Mouse (Mus musculus) MEL (cell line): ENCODE results near the gene Spire2. TPM values are rescaled to one million over a fixed set of nuclear protein-coding genes. Genes with fewer than 3 reads are reported as not detected.

Experiments used
- DNase-seq: peaks from one replicate; pipeline ENCODE4 v3.0.0; 2011; ENCODE audit warnings: low read depth, low spot score
- H3K27ac ChIP-seq: 2 replicates; pipeline ENCODE4 v1.5.1; 2012; ENCODE audit warnings: low read depth, mild to moderate bottlenecking, control low read depth, low read length, moderate library complexity; ENCODE audit not compliant: control insufficient read depth
- H3K27me3 ChIP-seq, 2 experiments: fragments of 150-350 bp in 1 of 2; sonication (generic) in 1 of 2; 2 replicates each; pipeline ENCODE4 v1.6.1; 2012; ENCODE audit warnings: low read length in 2 of 2, mild to moderate bottlenecking in 2 of 2, improper control_type of control experiment in 1 of 2, moderate library complexity in 1 of 2; ENCODE audit not compliant: insufficient read depth in 2 of 2, control insufficient read depth in 1 of 2
- H3K36me3 ChIP-seq, 2 experiments: 2 replicates each; pipeline ENCODE4 v1.6.1; 2012 to 2014; ENCODE audit warnings: low read length in 2 of 2, improper control_type of control experiment in 1 of 2, inconsistent platforms in 1 of 2, mild to moderate bottlenecking in 1 of 2; ENCODE audit not compliant: insufficient read depth in 2 of 2, control insufficient read depth in 1 of 2
- H3K4me1 ChIP-seq, 2 experiments: fragments of 150-350 bp in 1 of 2; sonication (generic) in 1 of 2; 2 replicates each; pipeline ENCODE4 v1.6.1; 2012; ENCODE audit warnings: low read length in 2 of 2, improper control_type of control experiment in 1 of 2, mild to moderate bottlenecking in 1 of 2; ENCODE audit not compliant: insufficient read depth in 2 of 2, control insufficient read depth in 1 of 2
- H3K4me3 ChIP-seq, 2 experiments: fragments of 150-350 bp in 1 of 2; sonication (generic) in 1 of 2; 2 replicates each; pipeline ENCODE4 v1.5.1; 2012; ENCODE audit warnings: low read depth in 2 of 2, low read length in 2 of 2, mild to moderate bottlenecking in 2 of 2, moderate library complexity in 2 of 2, control low read depth in 1 of 2, improper control_type of control experiment in 1 of 2; ENCODE audit not compliant: control insufficient read depth in 1 of 2, insufficient read depth in 1 of 2
- H3K79me2 ChIP-seq: 2 replicates; pipeline ENCODE4 v1.6.1; 2012; ENCODE audit warnings: mild to moderate bottlenecking, low read length, moderate library complexity; ENCODE audit not compliant: control insufficient read depth, poor library complexity, insufficient read depth
- H3K9ac ChIP-seq: 2 replicates; pipeline ENCODE4 v1.6.1; 2012; ENCODE audit warnings: low read depth, mild to moderate bottlenecking, control low read depth, low read length, moderate library complexity; ENCODE audit not compliant: control insufficient read depth, poor library complexity, severe bottlenecking
- H3K9me3 ChIP-seq: fragments of 150-350 bp; sonication (generic); replicated peaks from 2 replicates; pipeline ENCODE4 v1.6.1; 2012; ENCODE audit warnings: mild to moderate bottlenecking, low read length, improper control_type of control experiment, moderate library complexity; ENCODE audit not compliant: insufficient read depth
- BHLHE40 ChIP-seq: IDR thresholded peaks from 2 replicates; pipeline ENCODE4 v1.6.1; 2012; ENCODE audit warnings: low read depth, mild to moderate bottlenecking, inconsistent platforms, low read length, improper control_type of control experiment, borderline replicate concordance
- CHD1 ChIP-seq: IDR thresholded peaks from 2 replicates; pipeline ENCODE4 v1.6.1; 2012; ENCODE audit warnings: low read depth, mild to moderate bottlenecking, inconsistent platforms, low read length, improper control_type of control experiment
- CHD2 ChIP-seq: IDR thresholded peaks from 2 replicates; pipeline ENCODE4 v1.6.1; 2011; ENCODE audit warnings: low read length, improper control_type of control experiment
- CTCF ChIP-seq, 3 experiments: IDR thresholded peaks in 2 of 3; conservative IDR thresholded peaks in 1 of 3; 2 replicates each; pipeline ENCODE4 v1.5.1; 2011 to 2012; ENCODE audit warnings: low read length in 3 of 3, low read depth in 2 of 3, mild to moderate bottlenecking in 2 of 3, improper control_type of control experiment in 1 of 3, inconsistent platforms in 1 of 3, mixed read lengths in 1 of 3, moderate library complexity in 1 of 3; ENCODE audit not compliant: control insufficient read depth in 1 of 3, insufficient read depth in 1 of 3, poor library complexity in 1 of 3, severe bottlenecking in 1 of 3
- E2F4 ChIP-seq: IDR thresholded peaks from 2 replicates; pipeline ENCODE4 v1.6.1; 2011; ENCODE audit warnings: low read depth, low read length, improper control_type of control experiment, borderline replicate concordance
- ELF1 ChIP-seq: IDR thresholded peaks from 2 replicates; pipeline ENCODE4 v1.6.1; 2014; ENCODE audit warnings: low read depth, mild to moderate bottlenecking, inconsistent platforms, low read length, improper control_type of control experiment, moderate library complexity
- EP300 ChIP-seq, 2 experiments: IDR thresholded peaks; 2 replicates each; pipeline ENCODE4 v1.6.1; 2011; ENCODE audit warnings: improper control_type of control experiment in 2 of 2, low read length in 2 of 2, low read depth in 1 of 2, mild to moderate bottlenecking in 1 of 2
- ETS1 ChIP-seq: IDR thresholded peaks from 2 replicates; pipeline ENCODE4 v1.6.1; 2012; ENCODE audit warnings: low read depth, mild to moderate bottlenecking, inconsistent platforms, low read length, improper control_type of control experiment, moderate library complexity
- HCFC1 ChIP-seq: IDR thresholded peaks from 2 replicates; pipeline ENCODE4 v1.6.1; 2012; ENCODE audit warnings: low read depth, mild to moderate bottlenecking, inconsistent platforms, low read length, improper control_type of control experiment, moderate library complexity
- JUND ChIP-seq: IDR thresholded peaks from 2 replicates; pipeline ENCODE4 v1.6.1; 2011; ENCODE audit warnings: low read depth, mild to moderate bottlenecking, improper control_type of control experiment, low read length
- MAZ ChIP-seq: IDR thresholded peaks from 2 replicates; pipeline ENCODE4 v1.6.1; 2012; ENCODE audit warnings: low read depth, mild to moderate bottlenecking, inconsistent platforms, low read length, improper control_type of control experiment
- MXI1 ChIP-seq: IDR thresholded peaks from 2 replicates; pipeline ENCODE4 v1.6.1; 2011; ENCODE audit warnings: mild to moderate bottlenecking, low read depth, low read length, improper control_type of control experiment
- MYB ChIP-seq: IDR thresholded peaks from 2 replicates; pipeline ENCODE4 v1.6.1; 2011; ENCODE audit warnings: mild to moderate bottlenecking, low read depth, low read length, improper control_type of control experiment
- MYC ChIP-seq: IDR thresholded peaks from 2 replicates; pipeline ENCODE4 v1.6.1; 2011; ENCODE audit warnings: low read depth, mild to moderate bottlenecking, low read length, improper control_type of control experiment, moderate library complexity
- NRF1 ChIP-seq: IDR thresholded peaks from 2 replicates; pipeline ENCODE4 v1.6.1; 2014; ENCODE audit warnings: low read depth, mild to moderate bottlenecking, inconsistent platforms, low read length, improper control_type of control experiment, moderate library complexity; ENCODE audit not compliant: poor library complexity, insufficient read depth, severe bottlenecking
- POLR2AphosphoS2 ChIP-seq: IDR thresholded peaks from 2 replicates; pipeline ENCODE4 v1.6.1; 2011; ENCODE audit warnings: low read length, improper control_type of control experiment
- RAD21 ChIP-seq: IDR thresholded peaks from 2 replicates; pipeline ENCODE4 v1.6.1; 2011; ENCODE audit warnings: mild to moderate bottlenecking, low read depth, low read length, improper control_type of control experiment
- SIN3A ChIP-seq: IDR thresholded peaks from 2 replicates; pipeline ENCODE4 v1.6.1; 2012; ENCODE audit warnings: low read length, improper control_type of control experiment, inconsistent platforms
- SMC3 ChIP-seq: IDR thresholded peaks from 2 replicates; pipeline ENCODE4 v1.6.1; 2011; ENCODE audit warnings: low read depth, low read length, improper control_type of control experiment
- ZNF384 ChIP-seq: IDR thresholded peaks from 2 replicates; pipeline ENCODE4 v1.6.1; 2012; ENCODE audit warnings: low read depth, mild to moderate bottlenecking, inconsistent platforms, low read length, improper control_type of control experiment
- polyA plus RNA-seq, 2 experiments: library from polyadenylated mRNA; stranded (reverse) in 1 of 2; unstranded in 1 of 2; fragments of >175 nt in 1 of 2; fragments of >200 nt in 1 of 2; gene quantifications; 2 replicates each; pipeline versions ENCODE4 v1.2.1 to v1.2.4; 2012; ENCODE audit warnings: low replicate concordance in 2 of 2, low read depth in 1 of 2; ENCODE audit not compliant: insufficient read length in 2 of 2, insufficient read depth in 1 of 2, missing spikeins in 1 of 2
- total RNA-seq: library from RNA; depleted of rRNA; stranded (reverse); fragments of 300-350 nt; gene quantifications from 2 replicates; pipeline ENCODE4 v1.2.3, GENCODE M21; 2012

The Spire2 gene
- total and polyA plus RNA-seq, 3 experiments: 1.1 to 5.4 TPM; not detected in 1

DNA sequence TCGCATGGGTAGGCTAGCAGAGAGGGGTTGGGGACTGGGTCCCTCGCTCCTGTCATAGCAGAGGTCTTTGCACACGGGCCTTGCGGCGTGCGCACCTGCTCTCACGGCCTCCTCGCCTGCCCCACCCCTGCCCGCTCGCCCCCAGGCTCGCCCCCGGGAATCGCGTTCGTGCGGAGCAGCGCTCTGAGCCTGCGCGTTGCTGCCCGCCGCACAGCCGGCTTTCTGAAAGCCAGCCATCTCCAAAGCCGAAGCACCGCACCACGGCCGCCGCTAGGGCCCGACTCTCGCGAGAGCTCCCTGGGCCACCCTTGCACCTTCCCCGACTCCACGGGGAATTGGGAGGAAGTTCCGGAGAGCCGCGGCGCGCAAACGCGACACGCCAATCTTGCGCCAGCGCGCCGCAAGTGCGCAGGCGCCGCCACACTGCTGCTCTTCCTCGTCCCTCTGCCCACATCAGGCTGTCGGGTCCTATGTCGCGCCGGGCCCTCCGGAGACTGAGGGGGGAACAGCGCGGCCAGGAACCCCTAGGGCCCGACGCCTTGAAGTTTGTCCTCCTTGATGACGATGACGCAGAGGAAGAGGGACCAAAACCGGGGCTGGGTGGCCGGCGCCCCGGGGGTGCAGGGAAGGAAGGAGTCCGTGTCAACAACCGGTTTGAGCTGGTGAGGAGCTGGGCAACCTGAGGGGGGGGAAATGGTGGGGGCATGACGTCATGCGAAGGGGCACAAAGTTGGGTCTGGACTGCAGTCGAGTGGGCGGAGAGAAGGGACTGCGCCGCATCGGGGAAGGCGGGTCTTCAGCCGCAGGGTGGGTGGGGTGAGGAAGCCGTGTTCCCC, 41.1 kb downstream of the Spire2 start, which contains the start of gene Tcf25 (continued):
- TF ChIP-seq NRF1 (peak; percentile 84), E2F4 (no peak), ELF1 (peak; percentile 92), BHLHE40 (no peak)

DNA sequence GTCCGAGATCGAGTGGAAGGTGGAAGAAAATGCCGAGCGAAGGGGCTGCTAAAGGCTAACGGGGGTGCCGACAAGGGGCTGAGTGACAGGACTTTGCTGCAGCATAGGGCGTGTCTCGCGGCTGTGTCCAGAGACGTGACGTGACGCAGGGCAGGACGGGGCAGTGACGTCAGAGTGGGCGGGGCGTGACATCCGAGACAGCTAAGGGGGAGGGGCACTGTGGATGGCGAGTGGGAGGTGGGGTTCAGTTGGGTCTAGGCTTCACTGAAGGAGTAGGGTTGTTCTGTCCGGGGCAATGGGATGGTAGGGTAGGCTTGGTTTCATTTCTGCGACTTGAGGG, 41.7 kb downstream of the Spire2 start:
- Histone ChIP-seq H3K9ac (peak overlapping the region; percentile 99), H3K79me2 (peaks cover 37% of the 10 kb centered on the region), H3K9me3 (no peaks in the 10 kb centered on the region), H3K36me3 (peaks cover 0 to 11% of the 10 kb centered on the region in 2 experiments; a peak in 3 of 4 replicates), H3K4me3 (peak overlapping the region; percentile 68 to 97), H3K27ac (peak overlapping the region; percentile 95), H3K4me1 (peaks cover 0 to 15% of the 10 kb centered on the region in 2 experiments; a peak in 1 of 4 replicates), H3K27me3 (no peaks in the 10 kb centered on the region)
- TF ChIP-seq MYC (0 out of 2 replicates have a peak, but pooled peaks have one; percentile 21), CHD2 (peak; percentile 51), SIN3A (peak; percentile 7; the same call in 1 of the 2 replicates), E2F4 (no peak), POLR2AphosphoS2 (no peak), SMC3 (no peak), CTCF (IDR thresholded peaks at IDR 0.05 in 2 of 3, conservative IDR thresholded peaks at IDR 0.05 in 1 of 3; ENCODE audit: control insufficient read depth in 1 of 3, insufficient read depth in 1 of 3, low read depth in 2 of 3, low read length in 3 of 3, poor library complexity in 1 of 3, severe bottlenecking in 1 of 3) (no peak), HCFC1 (peak; percentile 72), MAZ (no peak; the same call in 1 of the 2 replicates), ZNF384 (no peak), EP300 (IDR thresholded peaks at IDR 0.05; ENCODE audit: low read depth in 1 of 2, low read length in 2 of 2) (no peak), MXI1 (peak; percentile 48; the same call in 1 of the 2 replicates), MYB (no peak), NRF1 (no peak), CHD1 (no peak), JUND (no peak), BHLHE40 (no peak), RAD21 (no peak), ETS1 (peak; percentile 67; the same call in 1 of the 2 replicates)
- peak; percentile 93 for DNase-seq
